Mouse (Mus musculus) lung, postnatal 36 days (tissue): ENCODE data around the gene Noc3l.

ENCODE experiments used
- DNase-seq: peaks from one replicate; pipeline ENCODE4 v3.0.0; 2022; ENCODE audit warnings: mixed read lengths

Gene Noc3l

GRCm38 (mm10) chr19:38758056-38758455 is 61.0 kb downstream of the Noc3l start:
- no peak for DNase-seq

- DNase-seq, result no peak
Observed at GRCm38 (mm10) chr19:38757161-38757560, 61.9 kb downstream of the Noc3l start.

DNA sequence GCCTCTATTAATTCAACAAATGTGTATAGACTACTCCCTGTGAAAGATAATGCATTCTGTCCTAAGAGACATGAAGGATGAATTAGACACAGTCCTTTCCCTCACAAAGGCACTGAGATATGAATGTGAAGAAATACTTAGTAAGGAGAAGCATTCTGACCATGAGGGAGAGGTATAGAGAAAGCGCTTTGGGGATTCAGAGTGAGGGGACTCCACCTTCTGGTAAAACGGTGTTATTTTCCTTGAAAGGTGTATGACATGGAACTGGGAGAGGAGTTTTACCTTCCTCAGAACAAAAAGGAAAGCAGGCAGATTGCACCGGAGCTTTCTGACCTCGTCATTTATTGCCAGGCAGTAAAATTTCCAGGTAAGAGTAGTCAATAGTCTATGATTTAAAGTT is 68.8 kb downstream of the Noc3l start:
- DNase-seq, result no peak

DNA sequence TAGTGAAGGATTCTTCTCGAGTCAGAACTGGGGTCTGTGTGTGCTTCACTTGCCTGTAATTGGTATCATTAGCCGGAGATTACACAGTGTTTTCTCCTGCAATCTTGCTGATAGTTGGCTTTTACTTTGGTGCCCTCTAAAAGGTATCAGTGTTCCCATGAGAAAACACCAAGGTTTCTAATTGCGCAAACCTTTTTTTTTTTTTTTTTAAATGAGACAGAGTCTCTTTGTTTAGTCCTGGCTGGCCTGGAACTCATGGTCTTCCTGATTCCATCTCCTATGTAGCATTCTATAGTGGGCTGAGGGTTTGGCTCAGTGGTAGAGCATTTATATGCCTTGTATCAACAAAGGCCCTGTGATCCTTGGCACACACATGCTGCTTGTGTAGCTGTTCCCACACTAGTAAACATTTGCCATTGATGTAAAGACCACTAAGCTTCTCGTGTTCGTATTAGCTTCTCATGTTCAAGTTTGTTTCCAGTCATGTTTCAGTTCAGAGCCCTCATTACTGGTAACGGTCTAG is 72.5 kb downstream of the Noc3l start:
- no peak for DNase-seq

DNA sequence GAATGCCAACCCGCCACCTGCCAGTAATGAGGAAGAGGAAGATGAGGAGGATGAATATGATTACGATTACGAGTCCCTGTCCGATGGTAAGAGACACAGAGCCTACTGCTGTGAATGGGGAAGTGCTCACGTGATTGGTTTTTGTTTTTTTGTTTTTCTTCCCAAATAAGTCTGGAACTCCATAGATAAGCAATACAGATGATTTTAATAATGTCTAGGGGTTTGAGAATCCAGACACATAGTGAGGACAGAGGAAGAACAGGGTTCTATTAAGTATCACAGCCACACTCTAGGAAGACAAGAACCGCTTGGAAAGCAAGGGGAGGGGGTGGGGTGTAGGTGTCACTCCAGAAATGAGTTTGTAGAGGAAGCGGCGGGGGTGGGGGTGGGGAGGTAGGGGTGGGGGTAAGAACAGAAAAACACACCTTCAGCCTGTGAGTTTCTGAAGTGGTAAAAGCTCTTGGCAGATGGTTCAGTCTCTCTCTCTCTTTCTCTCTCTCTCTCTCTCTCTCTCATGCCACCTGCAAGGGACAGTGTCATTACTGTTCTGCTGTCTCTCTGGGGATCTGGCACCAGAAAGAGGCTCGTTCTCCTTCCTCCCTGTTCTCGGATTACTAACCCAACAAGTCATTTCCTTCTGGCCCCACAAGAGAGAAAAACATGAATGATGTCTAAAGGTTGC is 73.1 kb downstream of the Noc3l start:
- DNase-seq, result no peak

DNA sequence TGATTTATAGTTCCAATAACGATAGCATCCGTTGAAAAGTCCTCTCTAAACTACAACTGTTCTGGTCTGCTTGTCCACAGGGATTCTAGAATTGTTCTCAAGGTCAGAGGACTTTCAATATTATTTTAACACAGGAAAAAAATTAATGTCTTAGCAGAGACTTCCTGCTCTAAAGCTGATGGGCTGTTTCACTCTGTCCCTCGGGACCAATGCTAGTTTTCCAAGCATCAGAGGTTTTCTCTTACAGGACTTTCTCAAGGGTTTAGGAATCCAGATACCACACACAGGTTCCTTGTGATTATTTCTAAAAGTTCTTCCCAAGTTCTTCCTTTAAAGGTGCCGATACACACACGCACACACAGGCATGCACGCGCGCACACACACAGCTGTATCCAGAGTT is 74.5 kb downstream of the Noc3l start:
- DNase-seq, result no peak
